Mouse (Mus musculus) hindlimb bud, embryonic 11.5 days (tissue): ENCODE data around the gene Prrg2.
"Not testable (repeated sequence)": the region's sequence is repeated elsewhere in the genome, so short reads cannot be mapped to it uniquely, and the experiment has no call there.

Source experiments
- DNase-seq: peaks from one replicate; pipeline ENCODE4 v3.0.0-alpha.2; 2012; ENCODE audit warnings: low read depth, low spot score; ENCODE audit errors: extremely low spot score

Gene Prrg2

GRCm38 (mm10) chr7:45037720-45038361 lies 24.6 kb downstream of the Prrg2 start:
- no peak for DNase-seq

- no peak for DNase-seq
These were observed 25.8 kb downstream of the Prrg2 start for GRCm38 (mm10) chr7:45036702-45037101.

- no peak for DNase-seq
These were observed 26.8 kb downstream of the Prrg2 start for GRCm38 (mm10) chr7:45035631-45036030.

- DNase-seq: no peak
These were observed 28.6 kb downstream of the Prrg2 start for GRCm38 (mm10) chr7:45033722-45034359.

- no peak for DNase-seq
These were observed 31.6 kb downstream of the Prrg2 start for GRCm38 (mm10) chr7:45030857-45031256.

GRCm38 (mm10) chr7:45029995-45030394 lies 32.5 kb downstream of the Prrg2 start:
- DNase-seq: no peak

GRCm38 (mm10) chr7:45028351-45028750 lies 34.1 kb downstream of the Prrg2 start:
- no peak for DNase-seq

DNA sequence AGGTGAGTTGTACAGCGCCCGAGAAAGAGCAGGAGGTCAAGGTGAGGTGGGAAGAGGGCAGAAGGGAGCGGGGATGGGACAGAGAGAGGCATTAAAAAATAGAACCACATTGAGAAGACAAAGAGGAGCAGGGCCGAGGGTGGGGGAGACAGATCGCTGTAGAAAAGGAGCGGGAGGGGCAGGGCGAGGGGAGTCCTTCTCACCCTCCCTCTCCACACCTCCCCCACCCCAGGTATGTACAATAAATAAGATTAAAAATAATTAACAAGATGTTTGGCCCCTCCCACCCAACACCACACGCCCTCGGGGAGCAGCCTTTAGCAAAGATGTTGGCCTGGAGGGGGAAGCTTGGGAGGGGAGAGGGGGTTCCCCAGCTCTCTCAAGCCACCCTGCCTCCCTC lies 34.7 kb downstream of the Prrg2 start:
- DNase-seq: no peak

DNA sequence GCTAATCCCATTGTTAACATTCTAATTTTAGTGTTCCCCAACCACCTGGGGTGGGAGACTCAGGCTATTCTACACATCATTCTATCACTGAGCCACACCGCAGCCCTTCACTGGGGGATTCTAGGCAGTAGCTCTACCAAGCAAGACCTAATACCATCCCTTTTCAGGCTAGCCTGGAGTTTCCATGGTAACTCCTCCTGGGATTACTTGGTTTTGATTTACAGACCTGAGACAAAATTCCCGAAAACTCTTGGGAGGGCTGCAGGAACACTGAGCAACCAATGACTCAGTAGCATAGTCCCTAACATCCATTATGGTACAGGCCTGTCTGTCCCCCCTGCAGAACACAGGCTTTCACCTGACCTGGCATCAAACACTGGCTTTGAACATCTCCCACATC lies 36.2 kb downstream of the Prrg2 start:
- DNase-seq: no peak

DNA sequence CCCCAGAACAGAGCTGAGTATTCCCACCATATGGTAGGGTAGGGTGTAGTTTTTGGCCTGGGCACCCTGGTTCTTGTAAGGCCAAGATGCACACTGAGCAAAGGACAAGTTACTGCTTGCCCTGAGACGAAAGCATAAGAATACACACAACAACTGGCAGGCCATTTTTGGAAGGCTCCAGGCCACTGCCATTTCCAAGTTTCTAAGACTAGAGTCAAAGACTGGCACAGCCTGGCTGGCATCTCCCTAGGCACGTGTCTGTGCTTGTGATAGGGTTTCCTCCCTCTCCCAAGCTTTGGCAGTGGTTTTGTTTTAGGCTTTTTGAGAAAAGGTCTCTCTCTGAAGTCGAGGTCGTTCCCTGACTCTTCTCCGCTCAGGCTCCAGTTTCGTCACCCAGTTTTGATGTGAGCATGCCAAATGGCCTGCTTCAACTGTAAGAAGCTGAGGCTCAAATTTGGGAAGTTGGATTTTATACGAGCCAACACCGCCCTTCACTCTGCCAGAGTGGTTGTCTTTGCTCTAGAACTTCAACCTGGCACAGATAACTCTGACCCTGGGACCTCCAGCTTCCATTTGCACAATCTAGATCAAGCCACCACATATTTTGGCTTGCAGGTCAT lies 36.8 kb downstream of the Prrg2 start:
- DNase-seq: no peak

GRCm38 (mm10) chr7:45024281-45025248 lies 37.9 kb downstream of the Prrg2 start:
- no peak for DNase-seq

DNA sequence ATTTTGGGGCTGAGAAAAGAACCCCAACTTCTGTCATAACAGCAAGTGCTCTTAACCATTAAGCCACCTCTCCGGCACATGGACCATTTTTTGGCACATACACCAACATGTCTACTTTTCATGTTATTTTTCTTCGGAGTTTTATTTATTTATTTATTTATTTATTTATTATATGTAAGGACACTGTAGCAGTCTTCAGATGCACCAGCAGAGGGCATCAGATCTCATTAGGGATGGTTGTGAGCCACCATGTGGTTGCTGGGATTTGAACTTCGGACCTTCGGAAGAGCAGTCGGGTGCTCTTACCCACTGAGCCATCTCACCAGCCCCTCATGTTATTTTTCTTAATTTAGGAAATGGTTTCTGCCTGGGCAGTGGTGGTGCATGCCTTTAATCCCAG lies 38.8 kb downstream of the Prrg2 start:
- not testable (repeated sequence) for DNase-seq

DNA sequence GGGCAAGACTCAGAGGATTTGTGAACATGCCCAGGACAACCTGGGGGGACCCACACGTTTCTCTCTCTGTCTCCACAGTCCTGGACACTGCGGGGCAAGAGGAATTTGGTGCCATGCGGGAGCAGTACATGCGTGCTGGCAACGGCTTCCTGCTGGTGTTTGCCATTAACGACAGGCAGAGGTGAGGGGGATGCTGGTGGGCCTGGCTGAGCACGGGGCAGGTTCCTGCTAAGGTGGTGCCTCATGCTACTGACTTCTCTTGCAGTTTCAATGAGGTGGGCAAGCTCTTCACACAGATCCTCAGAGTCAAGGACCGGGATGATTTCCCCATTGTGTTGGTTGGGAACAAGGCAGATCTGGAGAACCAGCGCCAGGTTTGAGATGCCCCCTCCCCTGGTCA lies 42.3 kb downstream of the Prrg2 start:
- DNase-seq: no peak

DNA sequence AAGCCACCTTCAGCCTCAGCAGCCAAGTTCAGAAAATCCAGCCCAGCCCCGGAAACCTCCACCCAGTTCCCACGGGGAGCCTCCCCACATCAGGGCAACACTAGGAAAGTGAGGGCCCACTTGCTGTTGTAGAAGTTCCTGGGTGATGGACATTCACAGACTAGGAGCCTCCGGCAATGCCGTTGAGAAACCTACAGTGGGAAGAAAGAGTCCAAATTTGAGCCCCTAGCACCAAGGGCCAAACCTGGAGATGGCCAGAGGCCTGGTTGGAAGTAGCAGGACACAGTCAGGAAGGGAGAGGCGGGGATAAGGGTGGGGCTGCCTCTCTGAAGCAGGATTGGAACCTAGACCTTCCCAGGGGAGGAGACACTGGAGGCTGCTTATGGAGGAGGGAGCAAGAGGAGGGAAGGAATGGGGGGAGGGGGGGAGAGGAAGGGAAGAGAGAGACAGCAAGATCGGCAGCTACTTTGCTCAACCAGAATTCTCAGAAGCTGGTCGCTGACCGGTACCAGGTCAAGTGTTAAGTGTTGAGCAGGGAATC lies 43.4 kb downstream of the Prrg2 start:
- no peak for DNase-seq

- DNase-seq: peak; percentile 95
These were observed 45.0 kb downstream of the Prrg2 start, which contains the start of gene Rras for GRCm38 (mm10) chr7:45017242-45018061. Gene Rras, plus strand, starts transcription at chr7:45017961.

- no peak for DNase-seq
These were observed 45.7 kb downstream of the Prrg2 start for GRCm38 (mm10) chr7:45016761-45017160.

DNA sequence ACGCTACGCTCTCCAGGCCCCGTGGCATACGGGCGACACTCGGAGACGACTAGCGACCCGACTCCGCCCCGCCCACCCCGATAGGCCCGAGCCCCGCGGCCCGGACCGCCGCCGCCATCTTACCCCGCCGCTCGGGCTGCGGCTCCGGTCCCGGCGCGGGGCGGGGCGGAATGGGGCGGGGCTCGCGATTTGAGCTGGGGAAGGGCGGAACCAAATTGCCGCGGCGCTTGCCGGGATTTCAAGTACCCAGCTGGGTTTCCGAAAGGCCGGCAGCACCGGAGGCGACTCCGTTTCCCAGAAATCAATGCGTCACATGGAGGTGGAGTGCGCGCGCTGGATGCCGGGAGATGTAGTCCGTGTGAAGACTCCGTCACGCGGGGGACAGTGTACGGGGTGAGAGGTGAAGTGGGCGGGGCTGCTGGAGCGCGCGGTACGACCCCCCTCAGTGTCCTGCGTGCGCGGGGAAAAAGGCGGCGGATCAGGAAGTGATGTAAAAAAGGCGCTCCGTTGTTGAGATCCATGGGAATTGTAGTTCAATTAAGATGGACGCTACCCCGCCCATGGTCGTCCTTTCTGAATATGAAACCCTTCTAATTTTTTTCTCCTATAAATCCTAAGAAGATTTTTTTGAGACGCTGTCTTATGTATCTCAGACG lies 46.4 kb downstream of the Prrg2 start, which contains the start of gene Scaf1:
Gene Scaf1, minus strand, starts transcription at position 407 of the 656 bp plus-strand sequence.
- peak; percentile 89 for DNase-seq

DNA sequence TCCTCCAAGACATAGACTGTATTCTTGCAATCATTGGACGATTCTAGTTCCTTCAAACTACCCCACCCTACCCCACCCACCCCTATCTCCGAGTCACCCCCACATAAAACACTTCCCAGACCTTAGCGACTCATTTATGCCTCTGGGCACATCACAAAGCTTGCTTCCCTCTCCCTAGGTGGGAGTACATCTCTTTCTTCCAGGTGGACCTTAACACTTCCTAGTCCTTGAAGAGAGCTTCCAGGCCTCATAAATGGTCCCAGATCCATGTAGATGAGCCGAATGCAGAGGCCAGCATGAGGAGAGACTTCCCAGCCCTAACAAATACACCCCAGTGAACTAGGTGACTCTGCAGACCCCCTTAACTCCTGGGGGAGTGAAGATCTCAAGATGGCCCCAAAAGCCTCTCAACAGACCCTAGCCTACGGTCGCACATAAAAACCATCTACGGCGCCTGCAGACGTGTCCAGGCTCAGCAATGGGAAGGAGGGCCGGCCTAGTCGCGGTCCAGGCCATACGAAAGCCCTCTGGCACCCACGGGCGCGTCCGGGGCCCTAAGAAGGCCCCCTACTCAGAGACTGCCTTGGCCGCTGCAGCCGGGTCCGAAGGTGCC lies 47.0 kb downstream of the Prrg2 start:
- DNase-seq: no peak

DNA sequence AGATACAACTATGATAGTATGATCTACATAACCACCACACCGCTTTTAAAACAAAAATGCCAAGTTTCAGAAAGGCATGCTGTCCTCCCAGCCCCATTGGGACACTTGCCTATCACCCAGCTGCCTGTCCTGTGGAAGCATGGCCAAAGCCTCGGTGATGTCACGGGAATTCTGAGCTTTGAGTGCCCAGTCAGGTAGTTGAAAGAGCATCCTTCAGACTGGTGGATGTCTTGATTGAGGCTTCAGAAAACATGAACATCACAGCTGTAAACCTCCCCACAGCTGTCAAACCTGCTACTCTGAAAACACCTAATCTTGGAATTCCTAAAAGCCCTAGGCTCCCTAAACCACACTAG lies 48.4 kb downstream of the Prrg2 start:
- DNase-seq: no peak
